In genomic region chr5:102069051-102069766, GRCm38 (mm10) we compare ENCODE assay signal across 8 mouse cellular contexts. TPM values are rescaled to one million over a fixed set of nuclear protein-coding genes. Genes with fewer than 3 reads are reported as not detected.
DNase-seq lines count a peak whose midpoint lies in the region; ATAC-seq and TF ChIP-seq lines count a peak whose summit lies in the region.

No protein-coding gene starts in this region.

- no peak for TF ChIP-seq POLR2A in kidney, adult 2 months (IDR thresholded peaks at IDR 0.05; ENCODE audit: low read depth, low read length)
- TF ChIP-seq POLR2A in liver, adult 2 months (IDR thresholded peaks at IDR 0.05; ENCODE audit: extremely low read depth, insufficient read depth, low read length): no peak

- under 1% methylated on average over 60 of the region's 92 CpGs for WGBS in kidney, adult 2 months
- under 1% methylated on average over 64 of the region's 92 CpGs for WGBS in liver, adult 2 months
- under 1% methylated on average over 75 of the region's 92 CpGs for WGBS in midbrain, embryonic 14.5 days

- H3K9ac ChIP-seq in liver, adult 2 months (ENCODE audit: low read depth, low read length): peak overlapping the region; percentile 100
- H3K9ac ChIP-seq in midbrain, embryonic 14.5 days (replicated peaks; ENCODE audit: low read length): peak overlapping the region; percentile 99

- DNase-seq in kidney, adult 18-20 months: peak; percentile 70
- no peak for DNase-seq in kidney, adult 11 months
- peak; percentile 71 for DNase-seq in embryo, embryonic 10.5 days (ENCODE audit: low spot score)
- peak; percentile 59 for DNase-seq in gastrocnemius, postnatal 25 days
- peak; percentile 63 for DNase-seq in kidney, adult 2 months
- DNase-seq in liver, adult 2 months (ENCODE audit: extremely low read depth, low read depth, low spot score): no peak
- peak; percentile 83 for DNase-seq in midbrain, embryonic 14.5 days
- peak; percentile 71 for DNase-seq in testis, postnatal 10 days (ENCODE audit: low spot score)

- TF ChIP-seq CTCF in kidney, adult 2 months (conservative IDR thresholded peaks at IDR 0.05; ENCODE audit: insufficient read depth, insufficient read length, low read depth, low read length): 0 out of 2 replicates have a peak, but pooled peaks have one; percentile 14
- peak; percentile 38 for TF ChIP-seq CTCF in liver, adult 2 months (IDR thresholded peaks at IDR 0.05; ENCODE audit: low read depth, low read length)

- H3K27ac ChIP-seq in kidney, adult 2 months (ENCODE audit: insufficient read depth, low read depth, low read length): peak overlapping the region; percentile 96
- H3K27ac ChIP-seq in liver, adult 2 months (replicated peaks; ENCODE audit: insufficient read depth, low read depth, low read length): peak overlapping the region; percentile 98
- H3K27ac ChIP-seq in midbrain, embryonic 14.5 days (replicated peaks; ENCODE audit: low read depth, low read length): peak overlapping the region; percentile 99

- no peaks in the 10 kb centered on the region for H3K36me3 ChIP-seq in kidney, adult 2 months (ENCODE audit: control insufficient read depth, insufficient read depth, low read length)
- no peaks in the 10 kb centered on the region for H3K36me3 ChIP-seq in liver, adult 2 months (ENCODE audit: control insufficient read depth, insufficient read depth, low read length)
- H3K36me3 ChIP-seq in midbrain, embryonic 14.5 days (ENCODE audit: control insufficient read depth, insufficient read depth, low read length): no peaks in the 10 kb centered on the region

- peak overlapping the region; percentile 97 for H3K4me3 ChIP-seq in kidney, adult 2 months (ENCODE audit: insufficient read depth, low read depth, low read length)
- peak overlapping the region; percentile 100 for H3K4me3 ChIP-seq in liver, adult 2 months (ENCODE audit: insufficient read depth, low read depth, low read length)
- peak overlapping the region; percentile 86 for H3K4me3 ChIP-seq in midbrain, embryonic 14.5 days (replicated peaks; ENCODE audit: low read depth, low read length)

- no peaks in the 10 kb centered on the region for H3K27me3 ChIP-seq in kidney, adult 2 months (replicated peaks; ENCODE audit: control insufficient read depth, insufficient read depth, low read length)
- no peaks in the 10 kb centered on the region for H3K27me3 ChIP-seq in liver, adult 2 months (ENCODE audit: control insufficient read depth, insufficient read depth, low read length)
- no peaks in the 10 kb centered on the region for H3K27me3 ChIP-seq in midbrain, embryonic 14.5 days (ENCODE audit: control insufficient read depth, insufficient read depth, low read length)

- H3K9me3 ChIP-seq in midbrain, embryonic 14.5 days (ENCODE audit: control insufficient read depth, low read length): no peaks in the 10 kb centered on the region

- peaks cover 32% of the 10 kb centered on the region for H3K79me2 ChIP-seq in liver, adult 2 months (ENCODE audit: control insufficient read depth, insufficient read depth, low read length)

- H3K4me2 ChIP-seq in midbrain, embryonic 14.5 days (ENCODE audit: low read length): peak overlapping the region; percentile 76

- ATAC-seq in midbrain, embryonic 14.5 days (ENCODE audit: low FRiP score, low TSS enrichment): peak; percentile 77

- peaks cover 9% of the 10 kb centered on the region; the same call in 1 of the 2 replicates for H3K4me1 ChIP-seq in kidney, adult 2 months (ENCODE audit: control insufficient read depth, insufficient read depth, low read length)
- no peaks in the 10 kb centered on the region; the same call in 1 of the 2 replicates for H3K4me1 ChIP-seq in liver, adult 2 months (ENCODE audit: control insufficient read depth, insufficient read depth, low read length)
- H3K4me1 ChIP-seq in midbrain, embryonic 14.5 days (ENCODE audit: control insufficient read depth, insufficient read depth, low read length): peaks cover 36% of the 10 kb centered on the region

RNA-seq across cellular contexts. Expression of gene Wdfy3, which starts 0.5 kb away (rescaled TPM):
- 10 to 100 TPM; 19.3 to 20.2 TPM for total RNA-seq in gastrocnemius, postnatal 25 days (2021)
- 39.7 and 49.2 TPM in 2 replicates for polyA plus RNA-seq in kidney, adult 2 months (2012; rRNA removed)
- 17.0 and 28.1 TPM in 2 replicates for total RNA-seq in liver, adult 2 months (2014; rRNA removed)
- polyA plus RNA-seq in liver, adult 2 months (2012; rRNA removed): 12.3 and 14.4 TPM in 2 replicates
- 34.5 and 41.5 TPM in 2 replicates for polyA plus RNA-seq in midbrain, embryonic 14.5 days (2014; fragmentation: Nextera tagmentation; extraction: Ambion mirVana)

Comparison
In these comparisons a context has a peak if more than half of its experiments do, and no peak if none do; other contexts are left out.
1. DNase-seq: peak in kidney, adult 18-20 months (single experiment), embryo, embryonic 10.5 days (single experiment), gastrocnemius, postnatal 25 days (single experiment), kidney, adult 2 months (single experiment), midbrain, embryonic 14.5 days (single experiment) and testis, postnatal 10 days (single experiment); none in kidney, adult 11 months (single experiment) and liver, adult 2 months (single experiment).
2. Peak in every context shown above with its lines, with median percentiles within 50 percentile points of each other: H3K27ac ChIP-seq and H3K4me3 ChIP-seq.